Mouse (Mus musculus): ENCODE measurements at regions not wholly inside any gene's neighbourhood (a gene's known extent, or its start where the extent isn't known, plus 50 kb on each side); places are given as distances from the start of the nearest gene placed in this dataset.

DNA sequence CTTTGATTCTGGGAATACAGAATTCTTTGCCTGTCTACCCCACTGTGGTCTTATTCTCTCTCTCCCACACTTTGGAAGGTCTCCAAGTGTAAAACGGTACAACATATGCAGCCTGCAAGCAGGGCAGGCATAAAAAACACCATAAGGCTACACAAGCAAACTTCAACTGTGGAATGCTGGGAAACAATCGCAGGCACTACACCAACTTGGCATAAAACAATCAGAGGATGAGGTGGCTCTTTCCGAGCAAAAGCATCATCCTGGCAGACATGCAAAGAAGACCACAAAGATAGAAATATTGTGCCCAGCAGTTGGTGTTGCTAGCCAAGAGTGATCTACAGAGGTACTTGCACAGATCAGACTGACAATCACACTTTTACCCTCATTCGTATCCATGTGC lies 88.0 kb upstream of the Galnt5 start:
- DNase-seq (ENCODE audit: low read depth, low spot score), result no peak

GRCm38 (mm10) chr2:57916375-57917023 lies 81.2 kb upstream of the Galnt5 start:
- no peak for DNase-seq (ENCODE audit: low read depth, low spot score)

DNA sequence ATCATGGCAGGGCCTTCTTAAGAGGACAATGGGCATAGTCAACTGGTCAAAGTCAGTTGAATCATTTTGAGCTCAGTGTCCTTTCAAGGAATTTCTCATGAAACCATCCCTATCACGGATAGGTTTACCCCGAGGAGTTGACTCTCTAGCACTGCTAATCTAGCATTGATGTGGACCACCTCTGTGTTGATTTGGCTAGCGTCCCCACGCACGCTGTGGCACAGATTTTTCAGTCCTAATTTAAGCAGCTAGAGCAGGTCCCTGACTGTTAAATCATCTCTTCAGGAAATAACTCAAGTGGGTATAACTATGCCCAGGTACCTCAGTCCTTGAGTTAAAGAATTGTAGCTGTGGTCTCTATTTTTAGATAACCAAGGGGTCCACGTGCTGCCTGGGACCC lies 80.0 kb upstream of the Galnt5 start:
- DNase-seq (ENCODE audit: low read depth, low spot score), result no peak

GRCm38 (mm10) chr2:57919102-57919731 lies 78.5 kb upstream of the Galnt5 start:
- peak; percentile 37 for DNase-seq (ENCODE audit: low read depth, low spot score)

GRCm38 (mm10) chr2:57934062-57934822 lies 63.4 kb upstream of the Galnt5 start:
- DNase-seq (ENCODE audit: low read depth, low spot score), result no peak

All from embryo, embryonic 11.5 days (tissue).